Mouse (Mus musculus) right cerebral cortex, postnatal 10 days (tissue): ENCODE data around the gene Olfr651.
"Not testable (repeated sequence)": the region's sequence is repeated elsewhere in the genome, so short reads cannot be mapped to it uniquely, and the experiment has no call there.

ENCODE experiments used
- DNase-seq, 2 experiments: peaks; one replicate each; pipeline ENCODE4 v3.0.0; 2021; ENCODE audit warnings: low spot score in 2 of 2

Olfr651 gene

GRCm38 (mm10) chr7:104549833-104550232 lies at the start of gene Olfr651:
Olfr651 (plus strand) TSS chr7:104550133.
- DNase-seq: no peak

- DNase-seq: not testable (repeated sequence)
Measured at GRCm38 (mm10) chr7:104501186-104501585, 48.7 kb upstream of the Olfr651 start.

GRCm38 (mm10) chr7:104501589-104502371 lies 48.2 kb upstream of the Olfr651 start:
- DNase-seq: no peak

- not testable (repeated sequence) for DNase-seq
Measured at GRCm38 (mm10) chr7:104507421-104508065, 42.4 kb upstream of the Olfr651 start, which contains the start of gene Trim30d. Trim30d (minus strand) TSS chr7:104507849.

- DNase-seq: no peak
Measured at GRCm38 (mm10) chr7:104552700-104553099, 2.8 kb downstream of the Olfr651 start.

- no peak for DNase-seq
Measured at GRCm38 (mm10) chr7:104560601-104561000, 10.7 kb downstream of the Olfr651 start, which contains the start of gene Olfr652. Olfr652 (plus strand) TSS chr7:104560901.

- no peak for DNase-seq
Measured at GRCm38 (mm10) chr7:104577014-104577413, 27.1 kb downstream of the Olfr651 start, which contains the start of gene Olfr653. Olfr653 (plus strand) TSS chr7:104577314.

- no peak for DNase-seq
Measured at GRCm38 (mm10) chr7:104580846-104581245, 30.9 kb downstream of the Olfr651 start.

GRCm38 (mm10) chr7:104581429-104581828 lies 31.5 kb downstream of the Olfr651 start:
- DNase-seq: no peak

- no peak for DNase-seq
Measured at GRCm38 (mm10) chr7:104586725-104587124, 36.8 kb downstream of the Olfr651 start, which contains the start of gene Olfr654. Olfr654 (plus strand) TSS chr7:104587025.

- DNase-seq: no peak
Measured at GRCm38 (mm10) chr7:104588274-104588673, 38.3 kb downstream of the Olfr651 start.

GRCm38 (mm10) chr7:104601679-104602078 lies 51.7 kb downstream of the Olfr651 start, which contains the start of gene Olfr655:
Olfr655 (minus strand) TSS chr7:104601779.
- DNase-seq: no peak

- DNase-seq: no peak
Measured at GRCm38 (mm10) chr7:104603173-104603572, 53.2 kb downstream of the Olfr651 start.
